Comparison of ENCODE assay signal across 18 mouse cellular contexts in genomic region chr4:142625456-142625855, GRCm38 (mm10).
"Had no signal": no experiment of that assay in that cellular context is flagged by ENCODE, and none has a peak within 500 bp of the region (broad histone marks: within the 10 kb centered on the region; RNA-seq: fewer than 3 reads in every experiment).

No protein-coding gene starts in this region.

- H3K4me2 ChIP-seq: liver, embryonic 15.5 days; lung, embryonic 15.5 days; midbrain, embryonic 11.5 days; midbrain, embryonic 13.5 days; midbrain, embryonic 15.5 days; neural tube, embryonic 12.5 days; stomach, embryonic 15.5 days had no signal

- H3K4me3 ChIP-seq: liver, embryonic 15.5 days; lung, embryonic 15.5 days; megakaryocyte, embryonic 14.5 days; midbrain, embryonic 13.5 days; midbrain, embryonic 15.5 days; neural tube, embryonic 12.5 days; stomach, embryonic 15.5 days had no signal

- H3K4me1 ChIP-seq: liver, embryonic 15.5 days; megakaryocyte, embryonic 14.5 days; midbrain, embryonic 15.5 days; stomach, embryonic 15.5 days had no signal

- H3K9me3 ChIP-seq: liver, embryonic 15.5 days; lung, embryonic 15.5 days; midbrain, embryonic 13.5 days; midbrain, embryonic 15.5 days; neural tube, embryonic 12.5 days; stomach, embryonic 15.5 days had no signal

- H3K36me3 ChIP-seq: liver, embryonic 15.5 days; lung, embryonic 15.5 days; midbrain, embryonic 13.5 days; midbrain, embryonic 15.5 days; neural tube, embryonic 12.5 days; stomach, embryonic 15.5 days had no signal

- ATAC-seq: liver, postnatal 0 days; lung, postnatal 0 days; midbrain, embryonic 13.5 days; midbrain, embryonic 15.5 days had no signal

- H3K27me3 ChIP-seq: liver, embryonic 15.5 days; lung, embryonic 15.5 days; megakaryocyte, embryonic 14.5 days; midbrain, embryonic 13.5 days; midbrain, embryonic 15.5 days; neural tube, embryonic 12.5 days; stomach, embryonic 15.5 days had no signal

- H3K9ac ChIP-seq: liver, embryonic 15.5 days; liver, postnatal 0 days; lung, embryonic 15.5 days; midbrain, embryonic 13.5 days; midbrain, embryonic 15.5 days; neural tube, embryonic 12.5 days; stomach, embryonic 15.5 days had no signal

- H3K27ac ChIP-seq: liver, embryonic 15.5 days; lung, embryonic 15.5 days; macrophage; midbrain, embryonic 13.5 days; midbrain, embryonic 15.5 days; neural tube, embryonic 12.5 days; stomach, embryonic 15.5 days; stomach, postnatal 0 days had no signal

- DNase-seq: liver, postnatal 0 days; lung, adult 2 months; lung, postnatal 14 days; lung, postnatal 36 days; thymus, adult 2 months; thymus, postnatal 25 days; thymus, postnatal 4 days had no signal
